Mouse (Mus musculus) layer of hippocampus, adult 2 months (tissue): ENCODE results near the gene Fn1. TPM values are rescaled to one million over a fixed set of nuclear protein-coding genes. Genes with fewer than 3 reads are reported as not detected.

ENCODE experiments used
- DNase-seq, 2 experiments: peaks; one replicate each; pipeline ENCODE4 v3.0.0; 2022; ENCODE audit warnings: low spot score in 2 of 2
- H3K27ac ChIP-seq: fragments of 200-600 bp; 2 replicates; pipeline ENCODE4 v1.8.1; 2022
- H3K4me3 ChIP-seq: fragments of 200-600 bp; 2 replicates; pipeline ENCODE4 v1.8.1; 2022; ENCODE audit warnings: mild to moderate bottlenecking
- CTCF ChIP-seq: fragments of 200-600 bp; conservative IDR thresholded peaks from 2 replicates; pipeline ENCODE4 v1.8.1; 2022; ENCODE audit warnings: antibody characterized with exemption, mild to moderate bottlenecking, moderate library complexity
- total RNA-seq, 2 experiments: library from RNA; stranded (reverse); gene quantifications; 2 replicates each; pipeline ENCODE4 v1.2.3; 2021

Fn1 gene
- total RNA-seq, 2 experiments from 2014 or later: 38.7 to 53.6 TPM

- Histone ChIP-seq H3K4me3 (no peak overlapping the region), H3K27ac (no peak overlapping the region)
- no peak for TF ChIP-seq CTCF
- no peak for DNase-seq
Observed at GRCm38 (mm10) chr1:71673398-71673910, 20.5 kb upstream of the Fn1 start.

DNA sequence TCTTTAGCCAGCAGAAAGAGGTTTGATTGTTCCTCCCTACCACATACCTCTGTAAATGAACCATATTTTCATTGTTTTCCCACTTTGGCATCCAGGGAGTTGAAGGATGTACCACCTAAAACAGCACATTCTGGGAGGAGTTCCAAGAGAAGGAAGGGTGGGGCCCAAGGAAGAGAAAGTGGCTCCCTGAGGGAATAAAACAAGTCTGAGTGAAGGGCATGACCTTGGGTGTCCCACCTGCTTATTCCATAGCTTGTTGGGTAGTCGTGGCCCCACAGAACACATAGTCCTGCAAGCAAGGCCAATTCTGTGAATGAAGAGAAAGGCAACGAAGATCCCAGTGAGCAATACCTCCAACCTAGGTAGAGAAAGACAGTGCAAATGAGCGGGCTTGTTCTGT is 19.3 kb upstream of the Fn1 start:
- Histone ChIP-seq H3K4me3 (no peak overlapping the region), H3K27ac (no peak overlapping the region)
- no peak for TF ChIP-seq CTCF
- DNase-seq: no peak

DNA sequence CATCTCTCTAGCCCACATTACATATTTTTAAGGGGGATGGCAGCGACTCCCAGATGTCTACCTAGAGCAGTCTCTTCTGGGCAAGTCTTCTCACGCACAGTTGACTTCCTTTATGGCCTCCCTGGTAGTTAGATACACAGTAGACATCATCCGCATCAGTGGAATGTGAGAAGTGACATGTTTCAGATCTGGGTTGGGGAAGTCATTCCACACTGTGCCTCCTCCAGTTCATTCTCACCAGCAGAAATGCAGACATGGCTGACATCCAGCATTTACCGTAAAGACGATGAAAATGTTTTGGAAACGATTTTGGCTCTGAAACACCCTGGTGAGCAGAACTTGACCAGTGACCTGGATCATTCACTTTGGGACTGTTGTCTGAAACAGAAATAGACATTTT is 10.2 kb upstream of the Fn1 start:
- no peak overlapping the region for H3K4me3 ChIP-seq
- no peak for DNase-seq
- no peak for TF ChIP-seq CTCF
- H3K27ac ChIP-seq: no peak overlapping the region

DNA sequence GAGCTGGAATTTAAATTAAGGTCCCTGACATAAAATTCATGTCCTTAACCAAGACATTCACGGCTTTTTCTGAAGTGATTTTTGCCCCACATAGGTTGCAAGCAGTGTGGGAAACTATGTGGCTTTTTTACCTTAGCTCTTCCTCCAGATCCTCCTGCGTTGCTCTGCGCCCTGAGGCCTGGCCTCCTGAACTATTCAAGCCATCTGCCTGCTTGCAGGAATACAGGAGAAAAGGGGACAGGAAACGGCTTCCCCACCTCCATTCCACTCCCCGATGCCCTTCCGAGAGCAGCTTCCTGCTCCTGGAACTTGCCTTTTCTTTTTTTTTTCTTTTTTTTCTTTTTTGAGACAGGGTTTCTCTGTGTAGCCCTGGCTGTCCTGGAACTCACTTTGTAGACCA is 5.6 kb upstream of the Fn1 start:
- no peak for TF ChIP-seq CTCF

GRCm38 (mm10) chr1:71656309-71656708 is 3.3 kb upstream of the Fn1 start:
- H3K4me3 ChIP-seq: no peak overlapping the region
- no peak overlapping the region for H3K27ac ChIP-seq
- no peak for TF ChIP-seq CTCF
- no peak for DNase-seq

More for the DNA sequence above, 5.6 kb upstream of the Fn1 start:
- H3K27ac ChIP-seq: no peak overlapping the region
- no peak for DNase-seq
- H3K4me3 ChIP-seq: no peak overlapping the region

DNA sequence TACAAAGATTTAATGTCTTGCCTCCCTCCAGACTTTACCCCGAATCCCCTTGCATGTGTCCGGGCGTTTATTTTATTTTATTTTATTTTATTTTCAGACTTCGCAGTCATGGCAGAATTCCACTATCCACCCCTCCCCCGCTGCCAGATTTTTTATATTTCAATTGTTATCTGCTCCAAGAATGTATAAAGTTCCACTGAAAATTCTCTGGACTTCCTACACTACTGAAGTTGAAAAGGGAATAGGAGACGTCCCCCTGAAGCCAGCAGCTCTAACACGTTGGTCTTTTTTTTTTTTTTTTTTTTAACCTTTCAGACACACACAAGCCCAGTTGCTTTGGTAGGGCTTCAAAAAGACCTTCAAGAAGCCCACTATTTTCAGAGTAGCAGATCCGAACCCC is 1.2 kb upstream of the Fn1 start:
- no peak for TF ChIP-seq CTCF
- Histone ChIP-seq H3K4me3 (no peak overlapping the region; the same call in 1 of the 2 replicates), H3K27ac (no peak overlapping the region)
- DNase-seq: no peak

DNA sequence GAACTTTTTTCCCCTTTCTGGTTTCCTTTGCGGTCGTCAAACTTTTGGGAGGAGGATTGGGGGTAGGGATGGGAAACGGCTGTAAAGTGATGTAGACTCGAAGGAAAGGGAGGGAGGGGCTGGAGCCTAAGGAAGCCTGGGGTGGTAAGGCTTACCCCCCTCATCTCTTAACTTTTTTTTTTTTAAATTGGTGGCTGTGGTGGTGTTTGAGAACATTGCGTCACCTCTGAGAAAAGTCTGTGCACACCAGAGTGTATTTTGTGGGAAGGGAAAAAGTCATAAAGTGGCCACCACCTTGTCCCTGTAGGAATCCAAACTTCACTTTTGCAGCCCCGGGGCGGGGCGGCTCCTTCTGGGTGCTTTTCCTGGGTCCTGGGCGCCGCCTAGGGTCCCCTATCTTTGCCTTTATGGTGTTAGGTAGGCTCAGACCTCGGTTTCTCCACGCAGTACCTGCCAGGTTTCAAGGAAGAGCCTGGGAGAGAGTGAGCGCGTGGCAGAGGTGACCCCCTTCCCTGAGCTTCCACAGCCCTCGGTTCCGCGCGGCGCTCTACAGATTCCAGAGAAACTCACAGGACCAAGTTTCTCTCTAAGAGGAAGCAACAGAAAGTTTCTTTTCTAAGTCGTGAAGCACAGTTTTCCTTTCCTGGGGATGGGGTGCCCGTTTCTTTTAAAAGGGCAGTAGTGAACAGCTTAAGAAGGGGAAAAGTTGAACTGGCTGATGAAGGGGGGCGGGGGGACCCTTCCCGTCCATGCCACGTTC is 580 bp upstream of the Fn1 start:
- peak overlapping the region; percentile 57 for H3K4me3 ChIP-seq
- TF ChIP-seq CTCF: no peak
- no peak for DNase-seq
- no peak overlapping the region for H3K27ac ChIP-seq

DNA sequence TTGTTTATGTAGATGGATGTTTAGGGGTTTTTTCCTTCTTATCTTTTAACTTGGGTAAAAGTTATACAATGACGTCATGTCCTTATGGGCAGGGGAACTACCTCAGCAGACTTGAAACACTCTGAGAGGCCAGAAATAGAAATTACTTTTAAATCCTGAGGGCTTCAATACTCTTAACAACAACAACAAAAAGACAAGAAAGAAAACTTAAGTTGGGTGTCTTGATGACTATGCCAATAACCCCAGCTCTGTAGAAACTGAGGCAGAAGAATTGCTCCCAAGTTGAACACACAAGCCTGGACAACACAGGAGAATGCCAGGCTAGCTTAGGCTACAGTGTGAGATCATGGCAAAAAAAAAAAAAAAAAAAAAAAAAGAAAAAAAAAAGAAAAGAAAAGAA is 1.2 kb downstream of the Fn1 start:
- no peak for TF ChIP-seq CTCF
- Histone ChIP-seq H3K4me3 (no peak overlapping the region), H3K27ac (no peak overlapping the region)
- DNase-seq: no peak

GRCm38 (mm10) chr1:71651315-71651714 is 1.7 kb downstream of the Fn1 start:
- no peak for TF ChIP-seq CTCF
- Histone ChIP-seq H3K27ac (no peak overlapping the region), H3K4me3 (peak overlapping the region; percentile 0; the same call in 1 of the 2 replicates)
- DNase-seq: no peak

- TF ChIP-seq CTCF: no peak
- no peak for DNase-seq
- Histone ChIP-seq H3K4me3 (no peak overlapping the region; the same call in 1 of the 2 replicates), H3K27ac (no peak overlapping the region)
Observed at GRCm38 (mm10) chr1:71650741-71651140, 2.3 kb downstream of the Fn1 start.

DNA sequence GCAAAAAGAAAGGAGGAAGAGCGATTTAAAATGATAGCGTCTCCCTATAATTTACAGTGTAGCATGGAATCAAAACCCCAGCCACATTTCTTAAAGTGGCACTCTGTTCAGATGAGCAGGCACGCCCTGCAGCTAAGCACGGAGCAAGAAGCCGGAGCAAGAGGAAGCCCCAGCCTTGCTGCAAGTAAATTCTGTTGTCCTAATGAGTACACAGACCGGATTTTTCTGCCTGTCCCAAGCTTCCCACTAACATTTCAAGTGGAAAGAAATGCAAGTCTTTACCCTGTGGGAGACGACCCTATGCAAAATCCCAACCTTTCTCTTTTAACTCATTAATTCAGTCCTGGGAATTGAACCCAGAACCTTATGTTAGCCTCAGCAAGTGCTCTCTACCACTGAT is 4.8 kb downstream of the Fn1 start:
- no peak for DNase-seq
- no peak for TF ChIP-seq CTCF
- no peak overlapping the region for H3K4me3 ChIP-seq
- H3K27ac ChIP-seq: no peak overlapping the region

- DNase-seq: no peak
- no peak for TF ChIP-seq CTCF
- H3K27ac ChIP-seq: no peak overlapping the region
- H3K4me3 ChIP-seq: no peak overlapping the region
Observed at GRCm38 (mm10) chr1:71646774-71647173, 6.2 kb downstream of the Fn1 start.

GRCm38 (mm10) chr1:71645999-71646398 is 7.0 kb downstream of the Fn1 start:
- H3K27ac ChIP-seq: no peak overlapping the region
- no peak for DNase-seq
- no peak for TF ChIP-seq CTCF
- H3K4me3 ChIP-seq: no peak overlapping the region

GRCm38 (mm10) chr1:71645466-71645865 is 7.5 kb downstream of the Fn1 start:
- no peak for DNase-seq
- Histone ChIP-seq H3K27ac (no peak overlapping the region), H3K4me3 (no peak overlapping the region)
- no peak for TF ChIP-seq CTCF
